Mouse (Mus musculus) kidney, adult 2 months (tissue): ENCODE data around the gene Sept9.

Experiments used
- CTCF ChIP-seq: fragments of 200-500 bp; conservative IDR thresholded peaks from 2 replicates; pipeline ENCODE4 v1.5.1; 2011; ENCODE audit warnings: low read depth, mild to moderate bottlenecking, control low read depth, low read length, moderate library complexity, mixed read lengths; ENCODE audit not compliant: insufficient read depth, insufficient read length
- POLR2A ChIP-seq: fragments of 200-500 bp; IDR thresholded peaks from one replicate; pipeline ENCODE4 v1.6.1; 2011; ENCODE audit warnings: low read depth, low read length, control low read depth

GRCm38 (mm10) chr11:117410059-117410458, 210.6 kb downstream of the Sept9 start:
- TF ChIP-seq CTCF (no peak), POLR2A (no peak)
